Mouse (Mus musculus) CD4-positive helper T cell, adult 2 months (primary cell): ENCODE measurements around the gene Cenpv.
A peak's percentile ranks its signal among the peaks of the same experiment; 100 is the strongest.

ENCODE experiments used
- DNase-seq: peaks from one replicate; pipeline ENCODE4 v3.0.0-alpha.2; 2012; ENCODE audit warnings: low read depth, missing footprints, low spot score

Cenpv gene

GRCm38 (mm10) chr11:62554163-62554855 lies 15.2 kb upstream of the Cenpv start:
- peak; percentile 42 for DNase-seq

GRCm38 (mm10) chr11:62553633-62554032 lies 14.6 kb upstream of the Cenpv start:
- no peak for DNase-seq

GRCm38 (mm10) chr11:62553186-62553585 lies 14.1 kb upstream of the Cenpv start:
- peak; percentile 39 for DNase-seq

- DNase-seq = peak; percentile 93
These were observed 12.4 kb upstream of the Cenpv start for GRCm38 (mm10) chr11:62551226-62552119.

GRCm38 (mm10) chr11:62550727-62551225 lies 11.7 kb upstream of the Cenpv start, which contains the start of gene Ubb:
TSS of gene Ubb (plus strand) at chr11:62551171.
- peak; percentile 100 for DNase-seq

GRCm38 (mm10) chr11:62550227-62550685 lies 11.2 kb upstream of the Cenpv start:
- DNase-seq = peak; percentile 82

GRCm38 (mm10) chr11:62549782-62550181 lies 10.7 kb upstream of the Cenpv start:
- peak; percentile 68 for DNase-seq

GRCm38 (mm10) chr11:62543991-62544390 lies 4.9 kb upstream of the Cenpv start:
- no peak for DNase-seq

GRCm38 (mm10) chr11:62541581-62541980 lies 2.5 kb upstream of the Cenpv start:
- DNase-seq = no peak

- no peak for DNase-seq
These were observed 1.9 kb upstream of the Cenpv start for GRCm38 (mm10) chr11:62540969-62541368.

- DNase-seq = no peak
These were observed 1.1 kb upstream of the Cenpv start for GRCm38 (mm10) chr11:62540167-62540566.

- DNase-seq = peak; percentile 45
These were observed 556 bp downstream of the Cenpv start for GRCm38 (mm10) chr11:62538321-62539088.

GRCm38 (mm10) chr11:62537590-62537989 lies 1.5 kb downstream of the Cenpv start:
- no peak for DNase-seq

GRCm38 (mm10) chr11:62537089-62537488 lies 2.0 kb downstream of the Cenpv start:
- no peak for DNase-seq

- DNase-seq = no peak
These were observed 16.8 kb downstream of the Cenpv start for GRCm38 (mm10) chr11:62522283-62522682.

- DNase-seq = no peak
These were observed 20.1 kb downstream of the Cenpv start for GRCm38 (mm10) chr11:62518991-62519390.

- DNase-seq = no peak
These were observed 25.8 kb downstream of the Cenpv start for GRCm38 (mm10) chr11:62513311-62513710.

GRCm38 (mm10) chr11:62512529-62513080 lies 26.5 kb downstream of the Cenpv start:
- no peak for DNase-seq

GRCm38 (mm10) chr11:62511444-62512202 lies 27.4 kb downstream of the Cenpv start:
- no peak for DNase-seq

GRCm38 (mm10) chr11:62510956-62511355 lies 28.1 kb downstream of the Cenpv start:
- no peak for DNase-seq
